Mouse (Mus musculus): ENCODE results near the gene Tango6. TPM values are rescaled to one million over a fixed set of nuclear protein-coding genes. Genes with fewer than 3 reads are reported as not detected.

Tango6 gene
- polyA plus RNA-seq, 1 experiment from 2014 or later, result 0.75 TPM

- Histone ChIP-seq H3K27ac (no peak overlapping the region), H3K79me2 (ENCODE audit: inconsistent target) (no peaks in the 10 kb centered on the region), H3K4me3 (ENCODE audit: inconsistent target) (no peak overlapping the region), H3K36me3 (ENCODE audit: inconsistent target) (no peaks in the 10 kb centered on the region)
Measured at GRCm38 (mm10) chr8:106656046-106656445, 26.8 kb upstream of the Tango6 start.

- no peak overlapping the region for H3K27ac ChIP-seq
- no peaks in the 10 kb centered on the region for H3K36me3 ChIP-seq (ENCODE audit: inconsistent target)
- H3K4me3 ChIP-seq (ENCODE audit: inconsistent target), result no peak overlapping the region
- no peaks in the 10 kb centered on the region for H3K79me2 ChIP-seq (ENCODE audit: inconsistent target)
- WGBS (ENCODE audit: missing documents), result 86% methylated on average over 2 of the region's 2 CpGs
Measured at GRCm38 (mm10) chr8:106672786-106673185, 10.1 kb upstream of the Tango6 start.

- H3K27ac ChIP-seq, result no peak overlapping the region
- WGBS (ENCODE audit: missing documents), result 97% methylated on average over 11 of the region's 15 CpGs
- no peaks in the 10 kb centered on the region for H3K79me2 ChIP-seq (ENCODE audit: inconsistent target)
- no peak overlapping the region for H3K4me3 ChIP-seq (ENCODE audit: inconsistent target)
- no peaks in the 10 kb centered on the region for H3K36me3 ChIP-seq (ENCODE audit: inconsistent target)
Measured at GRCm38 (mm10) chr8:106674318-106674717, 8.6 kb upstream of the Tango6 start.

GRCm38 (mm10) chr8:106674894-106675293 lies 8.0 kb upstream of the Tango6 start:
- no peak overlapping the region for H3K27ac ChIP-seq
- no peak overlapping the region for H3K4me3 ChIP-seq (ENCODE audit: inconsistent target)
- no peaks in the 10 kb centered on the region for H3K36me3 ChIP-seq (ENCODE audit: inconsistent target)
- H3K79me2 ChIP-seq (ENCODE audit: inconsistent target), result no peaks in the 10 kb centered on the region
- WGBS (ENCODE audit: missing documents), result 85% methylated on average over 8 of the region's 8 CpGs

- no peaks in the 10 kb centered on the region for H3K79me2 ChIP-seq (ENCODE audit: inconsistent target)
- H3K4me3 ChIP-seq (ENCODE audit: inconsistent target), result no peak overlapping the region
- 98% methylated on average over 3 of the region's 4 CpGs for WGBS (ENCODE audit: missing documents)
- H3K36me3 ChIP-seq (ENCODE audit: inconsistent target), result no peaks in the 10 kb centered on the region
- H3K27ac ChIP-seq, result no peak overlapping the region
Measured at GRCm38 (mm10) chr8:106684387-106684786, 1.5 kb downstream of the Tango6 start.

- H3K4me3 ChIP-seq (ENCODE audit: inconsistent target), result no peak overlapping the region
Measured at GRCm38 (mm10) chr8:106687479-106687878, 4.6 kb downstream of the Tango6 start.

GRCm38 (mm10) chr8:106697748-106698248 lies 14.9 kb downstream of the Tango6 start:
- no peaks in the 10 kb centered on the region for H3K36me3 ChIP-seq (ENCODE audit: inconsistent target)
- WGBS (ENCODE audit: missing documents), result 86% methylated on average over 3 of the region's 3 CpGs
- H3K27ac ChIP-seq, result no peak overlapping the region
- H3K79me2 ChIP-seq (ENCODE audit: inconsistent target), result no peaks in the 10 kb centered on the region
- H3K4me3 ChIP-seq (ENCODE audit: inconsistent target), result no peak overlapping the region

More at GRCm38 (mm10) chr8:106687479-106687878, 4.6 kb downstream of the Tango6 start:
- 9% methylated on average over 4 of the region's 4 CpGs for WGBS (ENCODE audit: missing documents)
- Histone ChIP-seq H3K27ac (no peak overlapping the region), H3K36me3 (ENCODE audit: inconsistent target) (no peaks in the 10 kb centered on the region), H3K79me2 (ENCODE audit: inconsistent target) (no peaks in the 10 kb centered on the region)

- Histone ChIP-seq H3K4me3 (ENCODE audit: inconsistent target) (no peak overlapping the region), H3K27ac (no peak overlapping the region), H3K79me2 (ENCODE audit: inconsistent target) (no peaks in the 10 kb centered on the region), H3K36me3 (ENCODE audit: inconsistent target) (no peaks in the 10 kb centered on the region)
- 79% methylated on average over 5 of the region's 5 CpGs for WGBS (ENCODE audit: missing documents)
Measured at GRCm38 (mm10) chr8:106699588-106699987, 16.7 kb downstream of the Tango6 start.

- Histone ChIP-seq H3K4me3 (ENCODE audit: inconsistent target) (no peak overlapping the region), H3K36me3 (ENCODE audit: inconsistent target) (no peaks in the 10 kb centered on the region), H3K27ac (no peak overlapping the region), H3K79me2 (ENCODE audit: inconsistent target) (no peaks in the 10 kb centered on the region)
- 82% methylated on average over 6 of the region's 6 CpGs for WGBS (ENCODE audit: missing documents)
Measured at GRCm38 (mm10) chr8:106700131-106700530, 17.3 kb downstream of the Tango6 start.

- Histone ChIP-seq H3K36me3 (ENCODE audit: inconsistent target) (no peaks in the 10 kb centered on the region), H3K79me2 (ENCODE audit: inconsistent target) (no peaks in the 10 kb centered on the region), H3K4me3 (ENCODE audit: inconsistent target) (no peak overlapping the region), H3K27ac (no peak overlapping the region)
- 6% methylated on average over 3 of the region's 3 CpGs for WGBS (ENCODE audit: missing documents)
Measured at GRCm38 (mm10) chr8:106701360-106701759, 18.5 kb downstream of the Tango6 start.

GRCm38 (mm10) chr8:106704199-106704900 lies 21.5 kb downstream of the Tango6 start:
- 91% methylated on average over 9 of the region's 9 CpGs for WGBS (ENCODE audit: missing documents)
- no peak overlapping the region for H3K4me3 ChIP-seq (ENCODE audit: inconsistent target)
- H3K27ac ChIP-seq, result no peak overlapping the region
- no peaks in the 10 kb centered on the region for H3K36me3 ChIP-seq (ENCODE audit: inconsistent target)
- H3K79me2 ChIP-seq (ENCODE audit: inconsistent target), result no peaks in the 10 kb centered on the region

- H3K4me3 ChIP-seq (ENCODE audit: inconsistent target), result no peak overlapping the region
- no peaks in the 10 kb centered on the region for H3K36me3 ChIP-seq (ENCODE audit: inconsistent target)
- H3K27ac ChIP-seq, result no peak overlapping the region
- 84% methylated on average over 9 of the region's 9 CpGs for WGBS (ENCODE audit: missing documents)
- H3K79me2 ChIP-seq (ENCODE audit: inconsistent target), result no peaks in the 10 kb centered on the region
Measured at GRCm38 (mm10) chr8:106704901-106705321, 22.0 kb downstream of the Tango6 start.

- Histone ChIP-seq H3K27ac (no peak overlapping the region), H3K79me2 (ENCODE audit: inconsistent target) (no peaks in the 10 kb centered on the region), H3K36me3 (ENCODE audit: inconsistent target) (no peaks in the 10 kb centered on the region), H3K4me3 (ENCODE audit: inconsistent target) (no peak overlapping the region)
- WGBS (ENCODE audit: missing documents), result 88% methylated on average over 6 of the region's 6 CpGs
Measured at GRCm38 (mm10) chr8:106706194-106706593, 23.3 kb downstream of the Tango6 start.

GRCm38 (mm10) chr8:106710002-106710401 lies 27.1 kb downstream of the Tango6 start:
- H3K36me3 ChIP-seq (ENCODE audit: inconsistent target), result no peaks in the 10 kb centered on the region
- no peak overlapping the region for H3K4me3 ChIP-seq (ENCODE audit: inconsistent target)
- no peak overlapping the region for H3K27ac ChIP-seq
- 86% methylated on average over 2 of the region's 2 CpGs for WGBS (ENCODE audit: missing documents)
- H3K79me2 ChIP-seq (ENCODE audit: inconsistent target), result no peaks in the 10 kb centered on the region

- 96% methylated on average over 3 of the region's 3 CpGs for WGBS (ENCODE audit: missing documents)
- no peaks in the 10 kb centered on the region for H3K79me2 ChIP-seq (ENCODE audit: inconsistent target)
- no peak overlapping the region for H3K4me3 ChIP-seq (ENCODE audit: inconsistent target)
- no peaks in the 10 kb centered on the region for H3K36me3 ChIP-seq (ENCODE audit: inconsistent target)
- H3K27ac ChIP-seq, result no peak overlapping the region
Measured at GRCm38 (mm10) chr8:106712487-106712886, 29.6 kb downstream of the Tango6 start.

- H3K36me3 ChIP-seq (ENCODE audit: inconsistent target), result no peaks in the 10 kb centered on the region
- H3K4me3 ChIP-seq (ENCODE audit: inconsistent target), result no peak overlapping the region
- H3K79me2 ChIP-seq (ENCODE audit: inconsistent target), result no peaks in the 10 kb centered on the region
- H3K27ac ChIP-seq, result no peak overlapping the region
- 92% methylated on average over 4 of the region's 4 CpGs for WGBS (ENCODE audit: missing documents)
Measured at GRCm38 (mm10) chr8:106714297-106714696, 31.4 kb downstream of the Tango6 start.

Data from macrophage (primary cell).